Mouse (Mus musculus) lung, postnatal 0 days (tissue): ENCODE measurements around the gene Glt1d1.

ENCODE experiments used
- CTCF ChIP-seq: IDR thresholded peaks from 2 replicates; pipeline ENCODE4 v1.5.1; 2016; ENCODE audit warnings: antibody characterized with exemption, mild to moderate bottlenecking
- EP300 ChIP-seq: IDR thresholded peaks from 2 replicates; pipeline ENCODE4 v1.6.1; 2016; ENCODE audit warnings: antibody characterized with exemption, mild to moderate bottlenecking, control low read depth

DNA sequence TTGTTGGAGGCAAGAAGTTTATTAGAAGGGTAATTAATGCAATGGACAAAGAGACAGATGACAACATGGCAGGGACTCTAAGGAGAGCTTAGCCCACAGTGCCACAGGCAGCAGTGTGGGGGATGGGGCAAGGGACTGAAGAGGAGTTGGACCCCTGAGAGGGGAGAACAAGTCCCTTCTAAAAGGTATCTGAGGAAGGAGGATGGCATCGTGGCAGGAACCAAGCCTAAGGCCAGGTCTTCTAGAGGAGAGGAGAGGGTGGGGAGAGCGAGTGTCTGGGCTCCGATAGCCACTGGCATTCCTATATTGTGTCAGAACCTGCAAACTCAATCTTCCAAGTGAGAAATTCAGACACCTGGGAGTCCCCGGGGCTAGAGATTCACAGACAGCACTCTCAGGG lies 126.5 kb downstream of the Glt1d1 start:
- TF ChIP-seq CTCF (no peak), EP300 (no peak)
